Mouse (Mus musculus) lung, embryonic 15.5 days (tissue): Measurements from ENCODE around the gene Bcl7c. TPM values are rescaled to one million over a fixed set of nuclear protein-coding genes. Genes with fewer than 3 reads are reported as not detected.
A peak's percentile ranks its signal among the peaks of the same experiment; 100 is the strongest.

Experiments used
- ATAC-seq: fragments of 200-750 bp; cut with Nextera tagmentation; 2 replicates; pipeline ENCODE4 v1.8.0; 2017; ENCODE audit warnings: moderate number of reproducible peaks, borderline replicate concordance; ENCODE audit not compliant: low FRiP score, low TSS enrichment; ENCODE audit errors: extremely low read depth
- H3K27ac ChIP-seq: fragments of 300-500 bp; sonication (generic); 2 replicates; pipeline ENCODE4 v1.5.1; 2015; ENCODE audit warnings: moderate library complexity, mild to moderate bottlenecking, inconsistent platforms
- H3K27me3 ChIP-seq: fragments of 300-500 bp; sonication (generic); 2 replicates; pipeline ENCODE4 v1.6.1; 2015; ENCODE audit warnings: inconsistent platforms
- H3K36me3 ChIP-seq: fragments of 300-500 bp; sonication (generic); 2 replicates; pipeline ENCODE4 v1.6.1; 2015; ENCODE audit warnings: inconsistent platforms
- H3K4me1 ChIP-seq: fragments of 300-500 bp; sonication (generic); 2 replicates; pipeline ENCODE4 v1.6.1; 2015; ENCODE audit warnings: inconsistent platforms
- H3K4me2 ChIP-seq: fragments of 300-500 bp; sonication (generic); 2 replicates; pipeline ENCODE4 v1.6.1; 2015; ENCODE audit warnings: inconsistent platforms, mild to moderate bottlenecking, moderate library complexity
- H3K4me3 ChIP-seq: fragments of 300-500 bp; sonication (generic); 2 replicates; pipeline ENCODE4 v1.5.1; 2015; ENCODE audit warnings: mild to moderate bottlenecking, inconsistent platforms
- H3K9ac ChIP-seq: fragments of 300-500 bp; sonication (generic); 2 replicates; pipeline ENCODE4 v1.6.1; 2015; ENCODE audit warnings: inconsistent platforms
- H3K9me3 ChIP-seq: fragments of 300-500 bp; sonication (generic); 2 replicates; pipeline ENCODE4 v1.6.1; 2016; ENCODE audit warnings: inconsistent platforms
- WGBS: fragments of 180-500 bp; shearing (Covaris S2); methylation state at CpG from one replicate; pipeline ENCODE4 v1.1.7; 2015; 5-methylcytosine and 5-hydroxymethylcytosine counted together
- polyA plus RNA-seq: library from polyadenylated mRNA; unstranded; fragments of >200 nt; fragmentation: Nextera tagmentation; extraction: Ambion mirVana; gene quantifications from 2 replicates; pipeline ENCODE4 v1.2.1, GENCODE M21; 2015

Gene Bcl7c
- polyA plus RNA-seq, 1 experiment from 2014 or later = 62.3 TPM

DNA sequence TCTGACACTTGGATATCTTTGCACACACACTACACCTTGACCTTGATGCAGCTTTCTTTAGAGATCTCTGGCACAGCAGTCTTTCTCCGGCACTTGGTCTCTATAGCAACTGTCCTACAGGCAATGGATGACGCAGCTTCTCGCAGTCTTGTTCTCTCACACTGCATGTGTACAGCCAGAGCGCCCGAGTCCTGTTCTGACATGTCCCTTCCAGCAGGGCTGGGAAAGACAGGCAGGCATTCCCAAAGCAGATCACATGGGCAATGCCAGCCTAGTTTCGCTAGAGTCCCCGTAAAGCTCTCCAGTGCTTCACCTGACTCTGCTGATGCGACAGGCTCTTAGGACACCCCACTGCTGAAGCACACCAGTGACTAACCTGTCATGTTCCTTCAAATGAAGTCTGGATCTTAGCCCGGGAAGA is 33.3 kb downstream of the Bcl7c start:
- Histone ChIP-seq H3K27me3 (no peaks in the 10 kb centered on the region), H3K4me1 (no peaks in the 10 kb centered on the region), H3K9me3 (no peaks in the 10 kb centered on the region), H3K4me2 (no peak overlapping the region), H3K4me3 (no peak overlapping the region), H3K27ac (no peak overlapping the region), H3K36me3 (no peaks in the 10 kb centered on the region), H3K9ac (no peak overlapping the region)
- 74% methylated on average over 9 of the region's 9 CpGs for WGBS
- ATAC-seq = 0 out of 2 replicates have a peak, but pooled peaks have one; percentile 11

DNA sequence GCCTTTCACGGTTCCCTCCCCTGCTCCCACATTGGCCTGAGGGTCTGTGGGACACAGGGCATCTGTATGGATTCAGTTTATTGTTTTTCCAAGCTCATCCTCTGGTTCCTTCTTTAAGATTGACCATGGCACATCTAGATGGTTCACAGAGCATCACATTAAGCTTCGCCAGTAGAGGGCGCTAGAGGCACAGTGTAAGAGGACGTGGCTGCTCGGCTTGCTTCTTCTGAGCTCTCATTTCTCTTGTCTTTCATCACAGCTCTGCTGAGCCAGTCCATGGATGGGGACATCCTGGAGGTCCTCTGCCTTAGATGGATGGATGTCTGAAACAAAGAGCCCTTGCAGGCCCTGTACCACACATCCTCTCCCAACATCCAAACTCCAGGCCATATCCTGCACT is 33.8 kb downstream of the Bcl7c start:
- H3K9me3 ChIP-seq = no peaks in the 10 kb centered on the region
- H3K36me3 ChIP-seq = no peaks in the 10 kb centered on the region
- no peak overlapping the region for H3K9ac ChIP-seq
- no peak overlapping the region for H3K27ac ChIP-seq
- no peak overlapping the region for H3K4me2 ChIP-seq
- 4% methylated on average over 5 of the region's 5 CpGs for WGBS
- ATAC-seq = peak; percentile 23; the same call in 1 of the 2 replicates
- no peaks in the 10 kb centered on the region for H3K27me3 ChIP-seq
- no peak overlapping the region for H3K4me3 ChIP-seq
- H3K4me1 ChIP-seq = no peaks in the 10 kb centered on the region

GRCm38 (mm10) chr7:127672776-127673175 is 36.0 kb downstream of the Bcl7c start:
- H3K4me2 ChIP-seq = no peak overlapping the region
- WGBS = 62% methylated on average over 4 of the region's 4 CpGs
- H3K9ac ChIP-seq = no peak overlapping the region
- ATAC-seq = no peak
- no peak overlapping the region for H3K27ac ChIP-seq
- no peaks in the 10 kb centered on the region for H3K4me1 ChIP-seq
- H3K4me3 ChIP-seq = no peak overlapping the region
- H3K27me3 ChIP-seq = no peaks in the 10 kb centered on the region
- H3K9me3 ChIP-seq = no peaks in the 10 kb centered on the region
- H3K36me3 ChIP-seq = no peaks in the 10 kb centered on the region

DNA sequence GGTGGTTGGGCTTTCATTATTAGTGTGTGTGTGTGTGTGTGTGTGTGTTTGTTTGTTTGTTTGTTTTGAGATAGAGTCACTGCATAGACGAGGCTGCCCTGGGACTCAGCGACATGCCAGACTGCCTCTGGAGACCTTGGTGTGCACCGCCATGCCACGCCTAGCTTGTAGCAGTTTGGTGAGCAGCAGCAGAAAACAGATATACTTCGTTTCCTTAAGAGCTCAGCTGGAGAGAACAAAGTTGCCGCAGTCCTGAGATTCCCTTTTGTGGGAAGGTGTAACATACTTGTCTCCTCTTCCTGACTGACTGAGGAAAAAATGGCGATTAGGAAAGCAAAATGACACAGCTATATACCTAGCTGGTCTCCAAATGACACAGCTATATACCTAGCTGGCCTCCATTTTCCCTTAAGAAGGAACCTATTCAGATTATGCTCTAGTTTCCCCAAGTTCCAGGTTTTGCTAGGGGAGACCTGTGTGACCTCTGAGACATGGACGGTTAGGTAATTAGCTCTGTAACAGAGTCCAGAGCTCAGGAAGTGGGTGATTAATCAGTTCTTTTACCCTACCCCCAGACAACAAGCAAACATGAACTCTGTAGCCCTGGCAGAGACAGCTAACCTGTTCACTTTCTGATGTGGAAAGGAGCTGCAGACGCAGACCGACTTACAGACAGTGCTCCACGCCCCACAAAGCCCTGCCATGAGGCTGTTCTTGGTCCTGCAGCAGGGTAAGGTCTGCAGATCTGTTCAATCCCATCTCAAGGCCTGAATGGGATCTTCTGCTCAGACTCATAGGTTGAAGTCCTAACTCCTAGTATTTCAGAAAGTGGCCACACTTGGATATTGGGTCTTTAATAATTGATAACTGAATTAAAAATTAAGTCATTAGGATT is 36.6 kb downstream of the Bcl7c start:
- H3K9ac ChIP-seq = no peak overlapping the region
- no peak overlapping the region for H3K4me3 ChIP-seq
- 63% methylated on average over 11 of the region's 11 CpGs for WGBS
- H3K4me2 ChIP-seq = no peak overlapping the region
- no peaks in the 10 kb centered on the region for H3K27me3 ChIP-seq
- no peak overlapping the region for H3K27ac ChIP-seq
- no peaks in the 10 kb centered on the region for H3K4me1 ChIP-seq
- H3K9me3 ChIP-seq = no peaks in the 10 kb centered on the region
- no peaks in the 10 kb centered on the region for H3K36me3 ChIP-seq
- no peak for ATAC-seq

GRCm38 (mm10) chr7:127667171-127667570 is 41.6 kb downstream of the Bcl7c start:
- no peak overlapping the region for H3K9ac ChIP-seq
- whole genome bisulfite sequencing = 68% methylated on average over 8 of the region's 8 CpGs
- H3K36me3 ChIP-seq = no peaks in the 10 kb centered on the region
- H3K4me1 ChIP-seq = no peaks in the 10 kb centered on the region
- H3K27ac ChIP-seq = no peak overlapping the region
- H3K4me2 ChIP-seq = no peak overlapping the region
- H3K27me3 ChIP-seq = no peaks in the 10 kb centered on the region
- ATAC-seq = no peak
- no peaks in the 10 kb centered on the region for H3K9me3 ChIP-seq
- no peak overlapping the region for H3K4me3 ChIP-seq

DNA sequence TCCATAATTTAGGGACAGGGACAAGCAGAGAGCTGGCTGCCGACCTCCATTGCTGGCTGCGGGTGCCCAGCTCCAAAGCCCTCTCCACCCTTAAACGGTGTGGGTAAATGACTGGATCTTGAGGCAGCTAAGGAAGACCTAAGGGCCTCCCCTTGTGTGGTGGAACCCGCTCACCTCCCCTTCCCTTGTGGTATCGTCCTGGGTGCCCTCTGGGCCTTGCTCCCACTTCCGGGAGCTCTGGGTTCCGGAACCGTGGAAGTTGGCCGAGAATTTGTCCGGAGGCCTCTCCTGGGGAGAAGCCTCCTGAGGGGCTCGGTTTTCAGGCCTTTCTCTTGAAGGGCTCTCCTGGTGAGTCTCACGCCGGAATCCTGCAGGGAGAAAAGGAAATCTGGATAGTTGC is 42.1 kb downstream of the Bcl7c start:
- Histone ChIP-seq H3K4me1 (no peaks in the 10 kb centered on the region), H3K27ac (no peak overlapping the region), H3K27me3 (no peaks in the 10 kb centered on the region), H3K9me3 (no peaks in the 10 kb centered on the region), H3K9ac (no peak overlapping the region), H3K4me2 (no peak overlapping the region), H3K36me3 (no peaks in the 10 kb centered on the region), H3K4me3 (no peak overlapping the region)
- WGBS = 93% methylated on average over 13 of the region's 13 CpGs
- ATAC-seq = no peak

DNA sequence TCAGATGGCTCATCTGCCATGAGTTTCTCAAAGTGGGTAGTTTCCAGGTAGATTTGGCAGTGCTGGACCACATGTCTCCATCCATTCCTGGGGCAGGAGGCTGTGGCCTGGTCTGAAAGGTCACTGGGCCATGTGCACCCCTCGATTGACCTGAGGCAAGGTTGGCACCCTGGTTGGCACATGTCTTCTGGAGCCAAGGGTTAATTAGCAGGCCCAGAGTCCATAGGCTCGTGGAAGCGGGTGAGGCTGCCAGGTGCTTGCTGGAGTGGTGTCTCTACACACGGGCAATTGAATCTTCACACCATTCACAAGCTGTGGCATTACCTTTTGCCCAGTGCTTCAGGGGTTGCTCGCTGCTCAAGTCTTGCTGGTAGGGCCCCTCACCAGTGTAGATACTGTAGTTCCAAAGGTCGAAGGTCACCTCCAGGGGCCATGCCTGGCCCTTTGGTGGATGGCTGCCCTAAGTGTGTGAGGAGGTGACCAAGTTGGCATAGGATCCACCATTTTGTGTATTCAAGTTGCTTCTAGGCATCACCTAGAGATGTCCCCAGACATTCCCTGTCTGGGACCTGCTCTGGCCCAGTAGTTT is 42.6 kb downstream of the Bcl7c start:
- Histone ChIP-seq H3K9ac (no peak overlapping the region), H3K4me2 (no peak overlapping the region), H3K4me1 (no peaks in the 10 kb centered on the region), H3K4me3 (no peak overlapping the region), H3K27me3 (no peaks in the 10 kb centered on the region), H3K27ac (no peak overlapping the region), H3K9me3 (no peaks in the 10 kb centered on the region), H3K36me3 (no peaks in the 10 kb centered on the region)
- no peak for ATAC-seq
- 90% methylated on average over 6 of the region's 6 CpGs for WGBS

DNA sequence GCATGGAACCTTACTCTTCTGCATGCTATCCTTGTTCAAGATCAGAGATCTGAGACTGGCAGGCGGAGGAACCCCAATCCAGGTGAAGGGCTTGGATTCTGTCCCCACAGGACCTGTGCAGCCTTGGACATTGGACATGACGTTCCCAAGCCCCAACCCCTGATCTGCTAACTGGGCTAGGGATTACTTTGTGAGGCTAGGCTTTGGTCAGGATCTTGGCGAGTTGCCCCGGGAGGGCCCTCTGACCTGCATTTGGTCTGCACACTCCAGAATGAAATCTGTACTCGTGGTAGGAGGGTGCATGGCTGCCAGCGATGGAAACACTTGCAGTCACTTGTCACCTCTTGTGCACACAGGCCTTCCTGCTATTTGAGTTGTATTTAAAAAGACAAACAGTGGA is 45.8 kb downstream of the Bcl7c start:
- Histone ChIP-seq H3K27ac (no peak overlapping the region), H3K36me3 (no peaks in the 10 kb centered on the region), H3K4me1 (no peaks in the 10 kb centered on the region), H3K9me3 (no peaks in the 10 kb centered on the region), H3K4me2 (no peak overlapping the region), H3K9ac (no peak overlapping the region), H3K27me3 (no peaks in the 10 kb centered on the region), H3K4me3 (no peak overlapping the region)
- no peak for ATAC-seq
- WGBS = 75% methylated on average over 6 of the region's 6 CpGs

- Histone ChIP-seq H3K27me3 (no peaks in the 10 kb centered on the region), H3K4me2 (no peak overlapping the region), H3K4me1 (no peaks in the 10 kb centered on the region), H3K27ac (no peak overlapping the region), H3K4me3 (no peak overlapping the region), H3K9me3 (no peaks in the 10 kb centered on the region), H3K9ac (no peak overlapping the region), H3K36me3 (no peaks in the 10 kb centered on the region)
- WGBS = 69% methylated on average over 6 of the region's 6 CpGs
- no peak for ATAC-seq
Observed at GRCm38 (mm10) chr7:127661833-127662232, 46.9 kb downstream of the Bcl7c start.

- no peaks in the 10 kb centered on the region for H3K9me3 ChIP-seq
Observed at GRCm38 (mm10) chr7:127660882-127661281, 47.9 kb downstream of the Bcl7c start.

DNA sequence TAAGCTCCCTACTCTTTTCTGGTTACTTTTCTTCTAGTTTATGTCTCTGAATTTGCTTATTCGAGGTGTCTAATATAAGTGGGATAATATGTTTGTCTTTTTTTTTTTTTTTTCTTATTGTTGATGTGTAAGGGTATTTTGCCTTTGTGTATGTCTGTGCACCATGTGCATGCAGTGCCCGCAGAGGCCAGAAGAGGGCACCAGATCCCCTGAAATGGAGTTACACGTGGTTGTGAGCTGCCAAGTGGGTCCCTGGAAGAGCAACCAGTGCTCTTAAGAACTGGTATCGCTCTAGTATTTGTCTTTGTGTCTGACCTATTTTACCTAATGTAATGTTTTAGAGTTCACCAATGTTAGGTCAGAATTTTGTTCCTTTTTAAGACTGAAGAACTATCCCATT is 51.8 kb downstream of the Bcl7c start:
- H3K4me2 ChIP-seq = no peak overlapping the region
- H3K27ac ChIP-seq = no peak overlapping the region
- peaks cover 5% of the 10 kb centered on the region; the same call in 1 of the 2 replicates for H3K4me1 ChIP-seq
- H3K36me3 ChIP-seq = no peaks in the 10 kb centered on the region
- H3K9me3 ChIP-seq = no peaks in the 10 kb centered on the region
- no peaks in the 10 kb centered on the region for H3K27me3 ChIP-seq
- no peak overlapping the region for H3K4me3 ChIP-seq
- no peak overlapping the region for H3K9ac ChIP-seq
- no peak for ATAC-seq
- 28% methylated on average over 4 of the region's 4 CpGs for WGBS

More at GRCm38 (mm10) chr7:127660882-127661281, 47.9 kb downstream of the Bcl7c start:
- 72% methylated on average over 3 of the region's 3 CpGs for WGBS
- no peak overlapping the region for H3K4me2 ChIP-seq
- no peak overlapping the region for H3K27ac ChIP-seq
- H3K27me3 ChIP-seq = no peaks in the 10 kb centered on the region
- ATAC-seq = no peak
- no peaks in the 10 kb centered on the region for H3K4me1 ChIP-seq
- H3K36me3 ChIP-seq = no peaks in the 10 kb centered on the region
- no peak overlapping the region for H3K4me3 ChIP-seq
- H3K9ac ChIP-seq = no peak overlapping the region

- no peak overlapping the region for H3K4me2 ChIP-seq
- ATAC-seq = no peak
- no peaks in the 10 kb centered on the region for H3K9me3 ChIP-seq
- no peaks in the 10 kb centered on the region for H3K36me3 ChIP-seq
- H3K27ac ChIP-seq = no peak overlapping the region
- H3K4me3 ChIP-seq = no peak overlapping the region
- H3K9ac ChIP-seq = no peak overlapping the region
- no peaks in the 10 kb centered on the region for H3K27me3 ChIP-seq
- peaks cover 7% of the 10 kb centered on the region; the same call in 1 of the 2 replicates for H3K4me1 ChIP-seq
- 69% methylated on average over 10 of the region's 10 CpGs for WGBS
Observed at GRCm38 (mm10) chr7:127654318-127654717, 54.4 kb downstream of the Bcl7c start.
